Mouse (Mus musculus) cerebellum, adult 11 months (tissue): ENCODE measurements around the gene Gm5089.

Experiments used
- DNase-seq: peaks from one replicate; pipeline ENCODE4 v3.0.0; 2022

Gm5089 gene

DNA sequence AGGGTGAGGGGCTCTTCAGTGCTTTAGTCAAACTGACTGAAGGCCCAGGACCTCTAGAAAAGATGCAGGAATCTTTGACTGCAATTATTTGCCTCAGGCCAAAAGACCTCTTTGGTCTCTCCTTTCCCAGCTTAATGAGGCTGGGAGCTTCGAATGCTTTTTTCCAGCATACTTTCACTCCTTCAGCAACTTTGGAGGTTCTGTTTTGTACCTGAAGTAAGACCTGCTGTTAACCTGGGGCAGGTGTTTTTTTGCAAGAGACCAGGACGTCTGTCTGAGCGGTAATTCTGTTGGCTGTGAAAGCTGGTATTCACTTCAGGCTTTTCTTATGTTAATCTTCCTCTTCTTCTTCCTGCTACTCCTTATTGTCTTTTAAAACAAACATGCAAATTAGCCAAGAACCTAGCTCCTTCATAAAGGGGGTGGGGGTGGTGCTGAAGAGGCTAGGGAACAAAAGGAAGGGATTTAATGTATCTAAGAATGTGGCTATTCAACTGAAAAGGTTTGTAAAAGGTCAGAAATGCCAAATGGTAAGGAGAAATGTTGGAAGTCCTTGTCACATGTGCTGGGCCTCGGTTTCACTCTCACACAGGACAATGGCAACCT lies 34.6 kb downstream of the Gm5089 start:
- no peak for DNase-seq

DNA sequence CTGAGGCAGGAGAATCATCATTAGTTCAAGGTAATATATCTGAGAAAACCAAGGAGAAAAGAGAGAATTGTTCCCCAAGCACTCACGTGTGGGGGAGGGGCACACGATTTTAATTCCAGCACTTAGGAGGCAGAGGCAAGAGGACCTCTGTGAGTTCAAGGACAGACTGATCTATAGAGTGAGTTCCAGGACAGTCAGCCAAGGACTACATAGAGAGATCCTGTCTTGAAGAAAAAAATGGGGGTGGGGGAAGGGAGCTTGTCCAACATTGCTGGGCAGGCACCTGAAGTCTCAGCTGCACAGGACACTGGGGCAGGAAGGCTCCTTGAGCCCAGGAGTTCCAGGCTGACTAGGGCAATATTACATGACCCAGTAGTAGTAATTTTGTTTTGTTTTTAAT lies 36.1 kb downstream of the Gm5089 start:
- DNase-seq: no peak

DNA sequence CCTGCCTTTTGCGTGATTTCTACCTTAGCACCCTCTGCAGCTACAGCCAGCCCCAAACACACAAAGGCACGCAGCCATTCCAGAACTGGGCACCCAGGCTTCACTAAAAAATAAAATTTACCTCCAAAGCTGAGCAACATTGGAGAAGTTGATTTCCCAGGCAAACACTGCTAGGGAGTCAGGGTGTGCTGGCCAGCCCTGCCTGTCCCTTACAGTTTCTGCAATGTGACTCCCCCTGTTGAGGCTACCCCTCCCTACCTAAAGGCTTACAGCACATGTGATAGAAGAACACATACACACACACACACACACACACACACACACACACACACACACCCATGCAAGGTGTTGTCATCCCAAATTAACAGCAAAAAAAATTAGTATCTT lies 37.4 kb downstream of the Gm5089 start:
- no peak for DNase-seq

DNA sequence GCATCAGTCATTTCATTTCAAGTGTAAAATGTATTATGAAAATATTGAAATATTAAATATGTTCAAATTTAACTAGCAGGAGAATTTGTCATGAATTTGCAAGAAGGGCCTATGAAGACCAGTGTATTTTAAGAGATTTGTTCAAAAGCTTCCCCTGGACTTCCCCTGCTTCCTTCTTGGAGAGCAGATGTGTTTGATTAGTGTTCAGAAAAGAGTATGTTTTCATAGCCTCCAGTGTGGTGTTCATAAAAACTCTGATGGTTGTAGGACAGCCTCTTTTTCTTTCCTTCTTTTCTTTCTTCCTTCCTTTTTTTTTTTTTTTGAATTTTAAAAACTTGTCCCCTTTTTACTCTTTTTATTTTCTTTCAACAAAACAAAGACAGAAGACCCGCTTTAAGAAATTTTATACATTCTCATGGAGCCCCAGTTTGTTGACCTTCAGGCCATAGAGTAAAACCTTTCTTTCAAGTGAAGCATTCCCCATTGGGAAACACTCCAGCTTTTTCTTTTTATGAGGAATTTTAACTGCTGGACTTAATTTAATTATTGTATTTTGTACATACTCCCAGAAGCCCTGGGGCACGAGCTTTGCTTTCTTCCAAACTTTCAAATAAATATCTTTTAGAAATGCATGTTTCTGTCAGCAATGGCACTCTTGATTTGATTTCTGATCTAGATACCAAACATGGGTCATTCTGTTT lies 37.9 kb downstream of the Gm5089 start:
- DNase-seq: no peak

DNA sequence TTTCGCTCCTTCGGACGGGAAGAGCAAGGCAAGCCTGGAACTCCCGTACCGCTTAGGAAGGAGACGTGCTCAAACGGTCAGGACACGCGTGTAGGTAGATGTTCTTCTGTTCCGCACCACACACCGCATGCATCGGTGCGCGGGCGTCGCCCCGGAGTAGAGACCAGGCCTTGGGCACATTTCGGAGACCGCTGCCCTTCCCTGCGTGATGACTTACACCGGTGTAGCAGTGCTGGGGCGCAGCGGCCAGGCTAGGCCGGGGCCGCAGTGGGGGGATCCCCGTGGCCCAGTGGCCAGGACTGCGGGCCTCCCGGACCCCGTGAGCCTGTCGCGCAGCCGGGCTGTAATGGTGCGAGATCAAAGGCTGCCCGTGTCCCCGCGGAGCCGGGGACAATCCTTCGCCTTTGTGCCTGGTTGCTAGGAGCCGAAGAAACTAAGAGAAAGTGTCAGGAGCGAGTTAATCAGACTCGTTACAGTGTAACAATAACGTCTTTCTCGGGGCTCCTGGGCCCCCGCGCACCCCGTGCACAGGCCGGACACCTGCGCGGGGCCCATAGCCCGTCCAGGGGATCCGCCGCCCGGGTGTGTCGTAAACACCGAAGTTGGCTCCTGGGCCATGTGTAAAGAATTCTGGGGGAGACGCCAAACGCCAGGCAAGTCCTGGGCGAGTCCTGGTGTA lies 44.2 kb downstream of the Gm5089 start:
- peak; percentile 28 for DNase-seq

DNA sequence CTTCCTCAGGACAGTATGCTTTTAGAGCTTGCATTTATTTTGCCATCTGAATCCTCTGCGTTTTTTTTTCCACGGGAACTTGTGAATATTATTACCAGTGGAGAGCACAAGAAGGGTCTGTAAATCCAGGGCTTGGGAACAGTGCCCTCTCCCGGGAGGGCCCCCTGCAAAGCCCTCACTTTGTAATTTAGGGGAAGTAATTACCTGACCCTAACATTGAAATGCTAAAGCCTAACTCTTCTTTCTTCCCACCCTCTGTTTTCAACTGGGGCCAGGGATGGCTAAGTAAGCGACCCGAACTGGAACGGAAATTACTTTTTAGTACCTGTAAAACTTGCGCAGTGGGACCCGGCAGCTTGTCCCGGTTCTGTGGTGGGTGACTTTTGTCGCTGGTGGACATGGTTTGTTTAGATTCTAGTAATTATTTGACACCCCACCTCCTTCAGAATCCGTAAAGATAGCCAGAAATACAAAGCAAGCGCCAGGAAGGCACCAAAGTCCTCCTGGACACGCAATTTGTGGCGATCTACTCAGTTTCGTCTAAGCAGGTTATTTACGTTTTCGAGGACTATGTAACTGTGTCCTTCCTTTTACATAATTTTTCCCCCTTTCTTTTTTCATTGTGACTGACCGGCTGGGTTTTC lies 44.9 kb downstream of the Gm5089 start:
- no peak for DNase-seq

DNA sequence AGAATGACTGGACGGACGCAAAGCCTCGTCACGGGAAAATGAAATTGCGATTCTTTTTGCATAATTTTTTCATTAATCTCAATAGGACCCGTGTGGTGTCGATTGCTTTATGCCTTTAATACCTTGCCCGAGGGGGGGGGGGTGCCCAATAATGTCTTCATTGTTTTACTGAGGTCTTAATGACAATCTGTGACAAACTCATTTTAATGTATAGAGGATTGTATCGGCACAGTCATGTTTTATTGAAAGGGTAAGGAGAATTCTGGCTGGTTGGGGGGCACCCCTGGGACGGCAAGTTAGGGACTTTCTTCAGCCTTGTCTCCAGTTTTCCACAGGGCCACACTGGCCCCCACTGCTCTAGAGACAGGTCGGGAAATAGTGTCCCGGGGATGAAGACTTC lies 45.7 kb downstream of the Gm5089 start:
- DNase-seq: no peak

DNA sequence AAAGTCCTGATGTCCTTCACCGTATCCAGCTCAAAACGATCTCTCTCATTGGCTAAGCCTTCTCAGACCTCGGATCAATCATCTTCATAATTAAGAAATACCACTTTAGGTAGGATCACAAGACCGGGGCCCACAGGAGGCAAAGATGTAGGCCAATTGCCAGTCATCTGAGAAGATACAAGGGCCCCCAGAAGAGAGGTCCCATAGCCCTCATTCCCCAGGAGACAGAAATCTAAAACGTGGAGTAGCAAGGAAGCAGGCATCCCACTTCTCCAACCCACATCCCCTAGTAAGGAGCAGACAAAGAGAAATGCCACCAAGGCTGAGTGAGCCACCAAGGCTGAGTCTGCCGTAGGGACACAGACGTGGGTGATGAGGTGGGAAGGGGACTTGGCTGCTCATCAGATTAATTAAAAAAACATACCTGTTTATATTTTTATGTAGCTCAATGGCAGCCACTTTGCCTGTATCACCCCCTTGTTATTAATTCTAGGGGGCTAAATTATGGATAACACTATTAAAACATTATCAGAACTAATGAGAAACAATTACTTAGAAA lies 46.2 kb downstream of the Gm5089 start:
- DNase-seq: no peak

DNA sequence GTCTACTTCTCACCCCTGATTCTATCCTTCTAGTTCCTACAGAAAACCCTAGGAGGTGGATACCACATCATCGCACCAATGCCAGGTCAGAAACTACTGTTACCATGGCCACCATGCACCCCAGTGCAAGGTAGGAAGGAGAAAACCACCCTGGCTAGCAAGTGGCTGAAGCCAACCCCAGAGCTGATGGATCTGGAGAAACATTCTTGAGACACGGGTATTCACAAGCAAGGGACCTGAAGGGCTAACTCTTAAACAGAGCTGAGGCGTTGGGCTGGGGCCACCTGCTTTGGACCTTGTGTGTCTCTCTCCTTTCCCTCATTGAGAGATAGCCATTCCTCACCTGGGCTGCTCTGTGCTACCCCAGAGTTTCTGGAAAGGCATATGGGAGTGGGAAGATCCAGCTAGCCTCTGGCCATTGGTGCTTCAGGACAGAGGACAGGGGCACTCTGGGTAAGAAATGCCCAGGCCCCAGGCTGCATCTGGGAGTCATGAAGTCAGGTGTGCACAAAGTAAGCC lies 47.4 kb downstream of the Gm5089 start:
- DNase-seq: no peak

DNA sequence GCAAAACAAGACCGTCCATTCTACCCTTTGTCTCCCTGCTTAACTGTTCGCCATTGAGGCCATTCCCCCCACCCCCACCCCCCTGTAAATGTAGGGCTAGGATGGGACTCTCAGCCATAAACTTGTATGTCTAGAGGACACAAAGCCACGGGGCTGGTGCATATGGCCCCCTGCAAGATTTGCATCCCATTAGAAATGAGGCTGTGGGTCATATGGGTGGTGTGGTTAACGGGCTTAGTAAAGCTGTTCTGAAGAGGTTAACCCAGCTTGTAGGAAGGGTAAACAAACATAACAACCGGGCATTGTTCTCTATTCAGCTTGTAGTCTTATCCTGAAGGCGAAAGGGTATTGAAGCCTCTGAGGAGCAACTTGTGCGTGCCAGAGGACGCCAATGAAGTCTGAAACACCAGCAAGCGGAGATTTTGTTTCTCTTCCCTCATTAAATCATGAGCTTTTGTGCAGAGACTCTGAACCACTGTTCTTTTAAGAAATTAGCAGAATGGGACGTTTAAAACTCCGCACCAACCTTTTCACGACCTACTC lies 48.1 kb downstream of the Gm5089 start:
- DNase-seq: no peak

DNA sequence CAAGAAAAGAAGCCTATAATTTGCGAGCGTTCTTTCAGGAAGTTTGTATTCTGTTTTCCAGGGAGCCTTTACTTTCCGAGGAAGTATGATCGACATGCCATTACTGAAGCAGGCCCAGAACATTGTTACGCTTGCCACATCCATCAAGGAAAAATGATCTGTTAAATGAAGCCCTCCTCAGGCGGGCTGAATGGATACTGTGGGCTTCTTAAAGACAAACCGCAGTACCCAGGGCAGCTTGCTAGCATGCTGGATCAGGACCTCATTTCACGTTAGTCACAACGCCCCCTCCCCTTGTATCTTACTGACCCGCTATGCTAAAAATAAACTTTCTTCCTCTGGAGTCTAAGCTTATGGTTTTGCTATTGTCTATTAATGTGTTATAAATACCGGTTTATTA lies 49.0 kb downstream of the Gm5089 start:
- no peak for DNase-seq

DNA sequence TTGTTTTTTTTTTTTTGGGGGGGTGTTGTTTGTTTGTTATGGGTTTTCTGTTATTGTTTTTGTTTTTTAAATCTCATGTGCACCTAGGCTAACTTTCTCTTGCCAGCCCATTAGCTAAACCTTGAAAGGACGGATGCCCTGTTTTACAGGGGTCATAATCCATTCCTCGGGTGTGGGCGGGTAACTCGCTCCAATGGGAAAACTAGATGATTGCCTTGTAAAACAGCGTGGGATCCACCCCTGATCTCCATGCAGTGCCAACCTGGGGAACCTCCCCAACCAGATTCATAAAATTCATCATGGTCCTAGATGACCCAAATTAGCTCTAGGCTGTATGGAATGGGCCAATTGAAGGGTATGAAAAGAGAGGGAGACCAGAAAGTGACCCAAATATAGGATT lies 51.0 kb downstream of the Gm5089 start:
- no peak for DNase-seq

DNA sequence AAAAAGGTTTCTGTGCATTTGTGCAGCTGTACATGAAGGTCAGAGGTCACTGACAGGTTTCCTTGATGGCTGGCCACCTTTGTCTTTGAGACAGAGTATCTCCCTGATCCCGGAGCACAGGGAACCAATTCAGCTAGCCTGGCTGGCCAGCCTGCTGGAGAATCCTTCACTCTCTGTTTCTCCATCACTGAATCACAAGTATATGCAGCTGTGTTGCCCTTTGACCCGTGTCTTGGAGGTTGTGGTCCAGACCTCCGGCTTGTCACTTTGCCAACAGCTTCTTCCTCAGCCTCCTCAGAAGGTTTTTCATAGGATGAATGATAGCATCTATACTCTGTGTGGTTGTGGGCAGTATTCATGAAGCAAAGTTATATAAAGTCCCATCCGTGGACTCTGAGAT lies 52.2 kb downstream of the Gm5089 start:
- no peak for DNase-seq

DNA sequence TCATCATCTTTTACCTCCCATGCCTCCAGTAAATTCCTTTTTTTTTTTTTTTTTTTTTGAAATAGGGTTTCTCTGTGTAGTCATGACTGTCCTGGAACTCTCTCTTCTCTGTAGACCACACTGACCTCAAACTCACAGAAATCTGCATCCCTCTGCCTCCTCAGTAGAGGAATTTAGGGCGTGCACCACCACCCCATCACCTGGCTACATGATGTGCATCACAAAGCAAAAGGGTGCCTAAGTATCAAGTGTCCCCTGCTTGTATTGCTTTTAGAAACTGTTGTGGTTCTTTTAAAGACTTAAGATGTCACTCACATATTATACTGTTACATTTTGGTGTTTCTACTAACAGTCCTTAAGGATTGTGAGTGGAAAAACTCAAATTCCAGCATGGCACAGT lies 57.8 kb downstream of the Gm5089 start:
- DNase-seq: no peak

DNA sequence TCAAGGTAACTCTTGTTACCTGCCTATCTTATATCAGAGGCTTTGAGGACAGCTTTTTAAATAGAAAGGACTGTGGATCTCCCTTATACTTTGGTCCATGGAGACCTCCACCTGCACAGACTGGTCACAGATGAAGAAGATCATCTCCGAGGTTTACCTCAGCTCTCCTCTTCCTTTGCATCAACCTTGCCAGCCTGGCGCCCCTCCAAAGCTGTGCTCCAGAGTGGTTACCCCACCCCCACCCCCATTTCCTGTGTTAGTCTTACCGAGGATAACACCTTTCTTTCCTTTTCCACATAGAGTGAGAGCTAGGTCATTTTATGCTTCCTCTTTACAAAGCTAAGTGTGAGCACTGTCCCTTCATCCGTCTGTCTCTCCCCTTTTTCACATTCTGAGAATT lies 60.0 kb downstream of the Gm5089 start:
- DNase-seq: no peak

DNA sequence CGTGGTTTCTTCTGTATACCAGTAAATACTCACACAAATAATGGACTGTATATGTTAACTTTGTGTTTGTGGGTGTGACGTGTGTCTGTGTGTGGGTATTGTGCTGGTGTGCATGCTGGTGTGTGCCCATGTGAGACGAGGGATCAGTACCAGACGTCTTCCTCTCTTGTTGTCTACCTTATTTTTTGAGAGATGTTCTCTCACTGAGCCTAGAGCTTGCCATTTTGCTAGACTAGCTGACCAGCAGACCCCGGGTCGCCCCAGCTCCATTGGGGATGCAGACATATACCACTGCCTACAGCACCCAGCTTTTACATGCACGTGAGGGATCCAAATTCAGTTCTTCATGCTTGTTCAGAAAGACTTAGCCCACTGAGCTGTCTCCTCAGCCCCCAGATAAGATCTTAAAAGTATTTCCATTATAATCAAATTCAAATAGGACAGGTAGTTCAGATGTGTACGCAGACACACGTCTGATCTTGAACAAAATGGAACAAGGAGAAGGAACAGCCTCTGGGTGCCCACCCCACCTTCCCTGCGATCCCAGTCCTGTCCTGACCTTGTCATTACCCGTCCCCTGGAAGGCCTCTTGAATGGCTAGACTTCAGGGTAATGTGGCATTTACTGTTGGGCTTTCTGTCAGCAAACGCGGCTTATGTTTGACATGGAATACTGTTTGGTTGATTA lies 61.1 kb downstream of the Gm5089 start:
- DNase-seq: no peak

DNA sequence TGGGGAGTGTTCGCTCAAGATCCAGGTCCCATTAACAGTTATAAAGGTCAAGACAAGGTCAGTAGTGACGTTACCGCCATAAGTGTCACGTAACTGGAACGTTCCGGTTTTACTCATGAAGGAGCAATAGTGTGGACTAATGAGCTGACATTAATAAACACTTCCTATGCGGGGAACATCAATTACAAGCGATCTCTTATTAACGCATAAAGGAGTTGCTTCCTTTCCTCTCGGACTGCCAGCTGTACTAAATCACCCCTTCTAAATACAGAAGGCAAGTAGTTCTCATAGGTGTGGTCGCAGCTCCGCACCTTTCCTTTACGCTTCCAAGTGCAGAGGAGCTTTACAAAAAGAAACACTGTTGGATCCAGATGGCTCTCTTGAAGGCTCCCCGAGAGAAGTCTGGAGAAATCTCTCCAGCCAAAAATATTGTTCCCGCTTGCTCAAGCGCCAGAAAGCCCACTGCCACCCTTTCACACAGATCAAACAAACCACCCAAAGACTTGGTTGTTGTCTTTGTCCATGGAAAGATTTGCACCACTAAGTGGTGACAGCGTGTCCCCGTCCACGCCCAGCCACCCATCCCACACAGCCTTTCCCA lies 62.4 kb downstream of the Gm5089 start:
- peak; percentile 53 for DNase-seq

DNA sequence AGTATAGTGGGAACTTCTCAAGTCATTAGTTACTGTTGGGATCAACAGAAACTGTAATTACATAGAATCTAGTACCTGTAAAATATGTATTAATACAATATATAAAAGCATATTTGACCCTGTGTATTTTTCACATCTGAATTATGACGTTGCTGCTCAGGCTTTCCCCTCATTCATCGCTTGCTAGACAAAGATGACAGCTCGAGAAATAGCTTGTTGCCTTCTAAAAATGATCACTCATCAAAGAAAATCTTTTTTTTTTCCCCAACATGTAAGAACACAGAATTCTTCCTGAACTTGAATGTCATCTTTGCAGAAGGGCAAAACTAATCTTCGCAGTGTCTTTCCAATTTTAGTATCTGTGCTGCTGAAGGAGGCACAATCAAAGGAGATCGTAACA lies 63.1 kb downstream of the Gm5089 start:
- DNase-seq: no peak

DNA sequence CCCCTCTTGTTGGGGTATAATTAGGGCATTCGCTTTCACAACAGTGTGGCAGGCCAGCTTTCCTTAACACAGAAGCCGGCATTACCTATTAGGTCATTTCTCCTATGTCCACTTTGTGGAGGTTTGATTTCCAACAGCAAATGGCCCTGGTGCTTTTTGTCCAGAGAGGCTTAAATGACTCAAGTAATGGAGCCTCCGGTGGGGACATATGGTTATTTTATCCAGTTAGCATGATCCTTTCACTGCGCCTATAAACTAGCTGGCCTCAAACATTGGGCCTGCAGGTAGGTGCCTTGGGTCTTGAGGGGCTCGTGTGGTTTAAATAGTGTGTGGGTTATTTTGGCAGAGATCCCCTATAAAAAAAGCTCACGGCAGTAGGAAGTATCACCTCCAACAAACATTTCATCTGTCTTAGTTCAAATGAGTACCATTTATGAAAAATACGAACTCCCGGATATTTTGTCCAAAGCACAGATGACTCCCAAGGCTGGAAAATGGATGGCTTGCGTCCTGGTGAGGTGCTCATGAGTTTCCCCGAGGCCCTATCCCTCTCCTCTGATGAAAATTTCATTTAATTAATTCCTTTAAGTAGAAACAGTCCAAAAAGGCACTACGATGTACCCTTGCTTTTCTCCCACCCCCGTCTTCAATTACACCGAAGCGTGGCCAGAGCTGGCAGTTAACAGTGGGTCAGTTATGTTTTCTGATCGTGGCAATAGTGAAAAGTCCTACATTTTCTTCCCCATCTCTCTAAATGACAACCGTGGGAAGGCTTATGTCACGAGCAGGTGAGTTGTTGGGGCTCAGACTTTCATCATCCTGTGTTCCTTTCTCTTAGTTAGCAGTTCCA lies 64.4 kb downstream of the Gm5089 start:
- no peak for DNase-seq

DNA sequence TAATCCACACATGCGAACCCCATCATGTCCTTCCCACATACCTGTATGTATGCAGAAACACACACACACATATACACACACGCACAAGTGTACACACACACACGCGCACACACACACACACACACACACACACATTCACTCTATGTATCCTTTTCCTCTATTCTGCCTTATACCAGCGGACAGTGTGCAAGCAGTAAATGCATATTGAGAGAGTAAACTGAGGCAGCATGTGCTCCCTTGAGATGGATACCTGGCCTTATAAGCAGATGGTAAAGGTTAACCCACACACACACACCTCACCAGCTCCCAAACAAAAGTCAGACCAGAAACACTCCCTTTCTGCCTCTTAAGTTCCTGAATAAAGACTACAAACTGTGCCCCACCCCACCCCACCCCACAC lies 65.2 kb downstream of the Gm5089 start:
- DNase-seq: no peak

DNA sequence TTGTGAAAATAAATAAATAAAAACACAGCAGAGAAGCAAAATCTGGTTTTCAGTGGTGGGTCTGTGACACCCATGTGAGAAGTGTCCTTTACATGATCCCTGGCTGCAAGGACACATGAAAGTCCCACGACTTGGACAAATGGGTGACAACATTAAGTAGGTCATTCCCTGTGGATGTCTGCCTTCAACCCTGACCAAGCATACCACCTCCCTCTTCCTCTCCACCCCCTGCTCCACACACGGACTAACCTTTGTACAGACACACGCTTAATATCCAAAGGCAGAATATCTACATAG lies 65.7 kb downstream of the Gm5089 start:
- no peak for DNase-seq
